Mouse (Mus musculus) embryonic facial prominence, embryonic 14.5 days (tissue): ENCODE measurements around the gene Arpc5l. TPM values are rescaled to one million over a fixed set of nuclear protein-coding genes. Genes with fewer than 3 reads are reported as not detected.
"Not testable (repeated sequence)": the region's sequence is repeated elsewhere in the genome, so short reads cannot be mapped to it uniquely, and the experiment has no call there.

Source experiments
- ATAC-seq: fragments of 200-750 bp; cut with Nextera tagmentation; 2 replicates; pipeline ENCODE4 v1.8.0; 2017; ENCODE audit warnings: low read depth, moderate number of reproducible peaks, moderate TSS enrichment
- DNase-seq: peaks from one replicate; pipeline ENCODE4 v3.0.0-alpha.2; 2015; ENCODE audit warnings: low spot score
- H3K27ac ChIP-seq: fragments of 300-500 bp; sonication (generic); replicated peaks from 2 replicates; pipeline ENCODE4 v1.5.1; 2014; ENCODE audit warnings: low read depth, mild to moderate bottlenecking, low read length, moderate library complexity
- H3K27me3 ChIP-seq: fragments of 300-500 bp; sonication (generic); replicated peaks from 2 replicates; pipeline ENCODE4 v1.6.1; 2014; ENCODE audit warnings: low read length; ENCODE audit not compliant: control insufficient read depth, insufficient read depth
- H3K36me3 ChIP-seq: fragments of 300-500 bp; sonication (generic); 2 replicates; pipeline ENCODE4 v1.6.1; 2014; ENCODE audit warnings: low read length, mixed read lengths; ENCODE audit not compliant: control insufficient read depth, insufficient read depth
- H3K4me1 ChIP-seq: fragments of 300-500 bp; sonication (generic); 2 replicates; pipeline ENCODE4 v1.6.1; 2014; ENCODE audit warnings: antibody characterized with exemption, low read length; ENCODE audit not compliant: control insufficient read depth, insufficient read depth
- H3K4me2 ChIP-seq: fragments of 300-500 bp; sonication (generic); 2 replicates; pipeline ENCODE4 v1.6.1; 2014; ENCODE audit warnings: low read depth, mild to moderate bottlenecking, low read length, moderate library complexity, mixed read lengths
- H3K4me3 ChIP-seq: fragments of 300-500 bp; sonication (generic); 2 replicates; pipeline ENCODE4 v1.5.1; 2014; ENCODE audit warnings: low read depth, mild to moderate bottlenecking, low read length
- H3K9ac ChIP-seq: fragments of 300-500 bp; sonication (generic); 2 replicates; pipeline ENCODE4 v1.6.1; 2014; ENCODE audit warnings: low read depth, mild to moderate bottlenecking, low read length, moderate library complexity, mixed read lengths
- H3K9me3 ChIP-seq: fragments of 300-500 bp; sonication (generic); 2 replicates; pipeline ENCODE4 v1.6.1; 2016; ENCODE audit warnings: low read length; ENCODE audit not compliant: control insufficient read depth
- WGBS: fragments of 180-500 bp; shearing (Covaris S2); extraction: QIAGEN DNeasy Blood & Tissue Kit; methylation state at CpG from one replicate; pipeline ENCODE4 v1.1.7; 2014; 5-methylcytosine and 5-hydroxymethylcytosine counted together
- polyA plus RNA-seq: library from polyadenylated mRNA; unstranded; fragments of >200 nt; fragmentation: Nextera tagmentation; extraction: Ambion mirVana; gene quantifications from 2 replicates; pipeline ENCODE4 v1.2.1, GENCODE M21; 2014

Gene Arpc5l
- polyA plus RNA-seq, 1 experiment from 2014 or later, result 120 TPM

- DNase-seq, result no peak
- Histone ChIP-seq H3K4me3 (peak overlapping the region; percentile 72), H3K27me3 (no peaks in the 10 kb centered on the region), H3K9me3 (no peaks in the 10 kb centered on the region), H3K4me1 (peaks cover 21% of the 10 kb centered on the region), H3K9ac (peak overlapping the region; percentile 90), H3K27ac (no peak overlapping the region), H3K4me2 (peak overlapping the region; percentile 92), H3K36me3 (peaks cover 51% of the 10 kb centered on the region)
- ATAC-seq, result no peak
- 66% methylated on average over 5 of the region's 5 CpGs for WGBS
Observed at GRCm38 (mm10) chr2:39003512-39003911, 1.6 kb upstream of the Arpc5l start.

- Histone ChIP-seq H3K4me1 (peaks cover 27% of the 10 kb centered on the region), H3K9me3 (no peaks in the 10 kb centered on the region), H3K4me2 (peak overlapping the region; percentile 92), H3K36me3 (peaks cover 48% of the 10 kb centered on the region), H3K27me3 (no peaks in the 10 kb centered on the region), H3K4me3 (peak overlapping the region; percentile 72), H3K9ac (peak overlapping the region; percentile 90), H3K27ac (peak overlapping the region; percentile 88)
- WGBS, result 0% methylated on average over 11 of the region's 11 CpGs
- DNase-seq (peak; percentile 36), ATAC-seq (no peak)
Observed at GRCm38 (mm10) chr2:39004372-39004771, 776 bp upstream of the Arpc5l start.

GRCm38 (mm10) chr2:39005574-39006079 lies 479 bp downstream of the Arpc5l start, which contains the start of gene Rpl35:
Gene Rpl35 (minus strand): TSS chr2:39005624.
- Histone ChIP-seq H3K36me3 (peaks cover 36% of the 10 kb centered on the region), H3K9ac (peak within 1 kb of the TSS; percentile 90), H3K4me3 (peak within 1 kb of the TSS; percentile 72), H3K27ac (peak within 1 kb of the TSS; percentile 88), H3K4me1 (peaks cover 31% of the 10 kb centered on the region), H3K27me3 (no peaks in the 10 kb centered on the region), H3K4me2 (peak within 1 kb of the TSS; percentile 92), H3K9me3 (no peaks in the 10 kb centered on the region)
- no peak for ATAC-seq
- WGBS, result 13% methylated on average over 15 of the region's 15 CpGs
- DNase-seq, result peak; percentile 47

GRCm38 (mm10) chr2:39006149-39006730 lies 1.1 kb downstream of the Arpc5l start:
- Histone ChIP-seq H3K4me2 (peak overlapping the region; percentile 92), H3K27ac (no peak overlapping the region), H3K9ac (no peak overlapping the region), H3K9me3 (no peaks in the 10 kb centered on the region), H3K36me3 (peaks cover 33% of the 10 kb centered on the region), H3K4me3 (peak overlapping the region; percentile 72), H3K4me1 (peaks cover 31% of the 10 kb centered on the region), H3K27me3 (no peaks in the 10 kb centered on the region)
- no peak for DNase-seq
- ATAC-seq, result no peak
- WGBS, result 89% methylated on average over 14 of the region's 14 CpGs

GRCm38 (mm10) chr2:39007865-39008264 lies 2.7 kb downstream of the Arpc5l start:
- H3K9me3 ChIP-seq, result no peaks in the 10 kb centered on the region
- H3K4me1 ChIP-seq, result peaks cover 31% of the 10 kb centered on the region
- ATAC-seq, result peak; percentile 91
- H3K27me3 ChIP-seq, result no peaks in the 10 kb centered on the region
- peak overlapping the region; percentile 92 for H3K9ac ChIP-seq
- under 1% methylated on average over 15 of the region's 44 CpGs for WGBS
- H3K4me3 ChIP-seq, result peak overlapping the region; percentile 82
- H3K4me2 ChIP-seq, result peak overlapping the region; percentile 71
- peak overlapping the region; percentile 86 for H3K27ac ChIP-seq
- peaks cover 32% of the 10 kb centered on the region for H3K36me3 ChIP-seq
- DNase-seq, result peak; percentile 96

GRCm38 (mm10) chr2:39008350-39008851 lies 3.3 kb downstream of the Arpc5l start:
- H3K36me3 ChIP-seq, result peaks cover 32% of the 10 kb centered on the region
- H3K4me3 ChIP-seq, result peak overlapping the region; percentile 82
- H3K4me2 ChIP-seq, result peak overlapping the region; percentile 71
- ATAC-seq, result peak; percentile 39
- H3K9ac ChIP-seq, result peak overlapping the region; percentile 92
- peak overlapping the region; percentile 86 for H3K27ac ChIP-seq
- DNase-seq, result peak; percentile 28
- under 1% methylated on average over 22 of the region's 25 CpGs for WGBS
- peaks cover 28% of the 10 kb centered on the region for H3K4me1 ChIP-seq
- no peaks in the 10 kb centered on the region for H3K9me3 ChIP-seq
- H3K27me3 ChIP-seq, result no peaks in the 10 kb centered on the region

GRCm38 (mm10) chr2:39008954-39009365 lies 3.8 kb downstream of the Arpc5l start:
- peak overlapping the region; percentile 86; the same call in 1 of the 2 replicates for H3K27ac ChIP-seq
- DNase-seq, result peak; percentile 65

GRCm38 (mm10) chr2:39010144-39010543 lies 5.0 kb downstream of the Arpc5l start:
- H3K9ac ChIP-seq, H3K4me3 ChIP-seq, ATAC-seq, DNase-seq, H3K27me3 ChIP-seq, H3K9me3 ChIP-seq, H3K4me2 ChIP-seq, H3K27ac ChIP-seq: not testable (repeated sequence)
- Histone ChIP-seq H3K4me1 (peaks cover 19% of the 10 kb centered on the region), H3K36me3 (peaks cover 41% of the 10 kb centered on the region)
- WGBS, result 85% methylated on average over 5 of the region's 5 CpGs

More at GRCm38 (mm10) chr2:39008954-39009365, 3.8 kb downstream of the Arpc5l start:
- no peak for ATAC-seq
- WGBS, result 26% methylated on average over 3 of the region's 3 CpGs
- peak overlapping the region; percentile 71 for H3K4me2 ChIP-seq
- no peaks in the 10 kb centered on the region for H3K27me3 ChIP-seq
- peaks cover 32% of the 10 kb centered on the region for H3K36me3 ChIP-seq
- peak overlapping the region; percentile 82 for H3K4me3 ChIP-seq
- H3K4me1 ChIP-seq, result peaks cover 22% of the 10 kb centered on the region
- no peaks in the 10 kb centered on the region for H3K9me3 ChIP-seq
- H3K9ac ChIP-seq, result peak overlapping the region; percentile 92
